Mouse (Mus musculus): ENCODE data around the gene Snx18. TPM values are rescaled to one million over a fixed set of nuclear protein-coding genes. Genes with fewer than 3 reads are reported as not detected.

Snx18 gene
- total and polyA plus RNA-seq, 3 experiments, result 6.4 to 12.6 (median 9.1) TPM

GRCm38 (mm10) chr13:113591336-113591735 is 27.0 kb downstream of the Snx18 start (continued):
- TF ChIP-seq SIN3A (IDR thresholded peaks at IDR 0.05; ENCODE audit: low read length) (no peak), ZC3H11A (IDR thresholded peaks at IDR 0.05; ENCODE audit: low read depth, low read length) (no peak), ETS1 (conservative IDR thresholded peaks at IDR 0.05; ENCODE audit: low read depth, low read length) (no peak), MXI1 (IDR thresholded peaks at IDR 0.05; ENCODE audit: low read depth, low read length) (no peak)

- H3K4me3 ChIP-seq (replicated peaks in 1 of 3; ENCODE audit: low read depth in 2 of 3, low read length in 2 of 3, poor library complexity in 1 of 3), result no peak overlapping the region
- in situ Hi-C loops (cut with MboI; ENCODE audit: low pct_ligation_motif_present, low pct_unique_long_range_greater_than_20kb, low sequenced_read_pairs), result no loop called here
- H3K36me3 ChIP-seq (replicated peaks in 1 of 2; ENCODE audit: control insufficient read depth in 1 of 2, insufficient read depth in 1 of 2, low read length in 1 of 2), result peaks cover 2 to 39% of the 10 kb centered on the region in 2 experiments
- no peak overlapping the region for H3K4me2 ChIP-seq (ENCODE audit: insufficient read depth, low read depth, poor library complexity, severe bottlenecking)
- no peak overlapping the region for H3K9ac ChIP-seq (ENCODE audit: insufficient read depth, low read depth)
- peaks cover 0 to 8% of the 10 kb centered on the region in 2 experiments; a peak in 2 of 4 replicates for H3K4me1 ChIP-seq (ENCODE audit: control insufficient read depth in 1 of 2, insufficient read depth in 2 of 2)
- no peaks in the 10 kb centered on the region for H3K9me3 ChIP-seq (replicated peaks; ENCODE audit: low read length)
- dilution Hi-C loops (cut with MboI; ENCODE audit: extremely low pct_ligation_motif_present, extremely low pct_unique_long_range_greater_than_20kb, low sequenced_read_pairs), result no loop called here
- no peaks in the 10 kb centered on the region for H3K27me3 ChIP-seq (replicated peaks)
- no peaks in the 10 kb centered on the region for H3K79me2 ChIP-seq (replicated peaks; ENCODE audit: control insufficient read depth, extremely low read depth, insufficient read depth, poor library complexity, severe bottlenecking)
- no peak overlapping the region for H3K27ac ChIP-seq (ENCODE audit: insufficient read depth, low read depth)
- DNase-seq (ENCODE audit: extremely low read depth), result no peak
- TF ChIP-seq SIN3A (IDR thresholded peaks at IDR 0.05; ENCODE audit: low read length) (no peak), NRF1 (IDR thresholded peaks at IDR 0.05; ENCODE audit: low read depth, low read length) (no peak), EP300 (IDR thresholded peaks at IDR 0.05; ENCODE audit: low read length) (no peak), POLR2A (IDR thresholded peaks at IDR 0.05; ENCODE audit: low read depth, low read length) (no peak), UBTF (IDR thresholded peaks at IDR 0.05; ENCODE audit: low read depth, low read length) (no peak), USF2 (conservative IDR thresholded peaks at IDR 0.05; ENCODE audit: low read depth, low read length) (no peak), NELFE (IDR thresholded peaks at IDR 0.05; ENCODE audit: low read depth, low read length) (no peak), JUN (IDR thresholded peaks at IDR 0.05; ENCODE audit: insufficient read depth, low read depth, low read length) (no peak), BHLHE40 (IDR thresholded peaks at IDR 0.05; ENCODE audit: low read depth, low read length) (no peak), USF1 (IDR thresholded peaks at IDR 0.05; ENCODE audit: low read depth, low read length) (no peak), RCOR1 (conservative IDR thresholded peaks at IDR 0.05; ENCODE audit: low read depth, low read length) (no peak), PAX5 (IDR thresholded peaks at IDR 0.05; ENCODE audit: low read length) (no peak), TBP (conservative IDR thresholded peaks at IDR 0.05; ENCODE audit: low read depth, low read length) (no peak), HCFC1 (IDR thresholded peaks at IDR 0.05; ENCODE audit: low read depth, low read length) (no peak), ZNF384 (IDR thresholded peaks at IDR 0.05; ENCODE audit: low read depth, low read length) (no peak)
Observed at GRCm38 (mm10) chr13:113590216-113590615, 28.1 kb downstream of the Snx18 start.

- Histone ChIP-seq H3K79me2 (replicated peaks; ENCODE audit: control insufficient read depth, extremely low read depth, insufficient read depth, poor library complexity, severe bottlenecking) (no peaks in the 10 kb centered on the region), H3K4me3 (replicated peaks in 1 of 3; ENCODE audit: low read depth in 2 of 3, low read length in 2 of 3, poor library complexity in 1 of 3) (no peak overlapping the region), H3K27me3 (replicated peaks) (no peaks in the 10 kb centered on the region), H3K4me2 (ENCODE audit: insufficient read depth, low read depth, poor library complexity, severe bottlenecking) (no peak overlapping the region), H3K4me1 (ENCODE audit: control insufficient read depth in 1 of 2, insufficient read depth in 2 of 2) (peaks cover 0 to 8% of the 10 kb centered on the region in 2 experiments; a peak in 2 of 4 replicates), H3K36me3 (replicated peaks in 1 of 2; ENCODE audit: control insufficient read depth in 1 of 2, insufficient read depth in 1 of 2, low read length in 1 of 2) (peaks cover 2 to 35% of the 10 kb centered on the region in 2 experiments), H3K9me3 (replicated peaks; ENCODE audit: low read length) (no peaks in the 10 kb centered on the region), H3K9ac (ENCODE audit: insufficient read depth, low read depth) (no peak overlapping the region), H3K27ac (ENCODE audit: insufficient read depth, low read depth) (no peak overlapping the region)
- no peak for DNase-seq (ENCODE audit: extremely low read depth)
- in situ Hi-C loops (cut with MboI; ENCODE audit: low pct_ligation_motif_present, low pct_unique_long_range_greater_than_20kb, low sequenced_read_pairs), result no loop called here
- dilution Hi-C loops (cut with MboI; ENCODE audit: extremely low pct_ligation_motif_present, extremely low pct_unique_long_range_greater_than_20kb, low sequenced_read_pairs), result no loop called here
- TF ChIP-seq UBTF (IDR thresholded peaks at IDR 0.05; ENCODE audit: low read depth, low read length) (no peak), SMC3 (IDR thresholded peaks at IDR 0.05; ENCODE audit: low read depth, low read length) (no peak), ETS1 (conservative IDR thresholded peaks at IDR 0.05; ENCODE audit: low read depth, low read length) (no peak), CHD2 (IDR thresholded peaks at IDR 0.05; ENCODE audit: low read length) (no peak), HCFC1 (IDR thresholded peaks at IDR 0.05; ENCODE audit: low read depth, low read length) (no peak), BHLHE40 (IDR thresholded peaks at IDR 0.05; ENCODE audit: low read depth, low read length) (no peak), CHD1 (IDR thresholded peaks at IDR 0.05; ENCODE audit: low read depth, low read length) (no peak), POLR2AphosphoS2 (IDR thresholded peaks at IDR 0.05; ENCODE audit: low read depth, low read length) (no peak), PAX5 (IDR thresholded peaks at IDR 0.05; ENCODE audit: low read length) (no peak), MXI1 (IDR thresholded peaks at IDR 0.05; ENCODE audit: low read depth, low read length) (no peak), ELF1 (IDR thresholded peaks at IDR 0.05; ENCODE audit: low read depth, low read length) (no peak), TBP (conservative IDR thresholded peaks at IDR 0.05; ENCODE audit: low read depth, low read length) (no peak), USF2 (conservative IDR thresholded peaks at IDR 0.05; ENCODE audit: low read depth, low read length) (no peak), MAX (IDR thresholded peaks at IDR 0.05; ENCODE audit: low read length) (no peak), SIN3A (IDR thresholded peaks at IDR 0.05; ENCODE audit: low read length) (no peak), MEF2A (IDR thresholded peaks at IDR 0.05; ENCODE audit: borderline replicate concordance, low read depth, low read length) (no peak)
Observed at GRCm38 (mm10) chr13:113589499-113589898, 28.9 kb downstream of the Snx18 start.

Data from CH12.LX (cell line).